Mouse (Mus musculus) left cerebral cortex, postnatal 10 days (tissue): ENCODE measurements around the gene Ahr. TPM values are rescaled to one million over a fixed set of nuclear protein-coding genes. Genes with fewer than 3 reads are reported as not detected.

ENCODE experiments used
- DNase-seq, 2 experiments: peaks; one replicate each; pipeline ENCODE4 v3.0.0; 2021 to 2022; ENCODE audit warnings: low spot score in 2 of 2, mixed read lengths in 1 of 2; ENCODE audit errors: extremely low spot score in 1 of 2
- intact Hi-C: fragments of 180-260 bp; cut with DNase I; formaldehyde crosslinking; loops from one replicate; pipeline ENCODE4 v1.15.1; 2025
- total RNA-seq, 2 experiments: library from RNA; stranded (reverse); gene quantifications; 2 replicates each; pipeline ENCODE4 v1.2.3; 2021

Gene Ahr
- total RNA-seq, 2 experiments from 2014 or later, result 10.3 to 14.0 TPM

DNA sequence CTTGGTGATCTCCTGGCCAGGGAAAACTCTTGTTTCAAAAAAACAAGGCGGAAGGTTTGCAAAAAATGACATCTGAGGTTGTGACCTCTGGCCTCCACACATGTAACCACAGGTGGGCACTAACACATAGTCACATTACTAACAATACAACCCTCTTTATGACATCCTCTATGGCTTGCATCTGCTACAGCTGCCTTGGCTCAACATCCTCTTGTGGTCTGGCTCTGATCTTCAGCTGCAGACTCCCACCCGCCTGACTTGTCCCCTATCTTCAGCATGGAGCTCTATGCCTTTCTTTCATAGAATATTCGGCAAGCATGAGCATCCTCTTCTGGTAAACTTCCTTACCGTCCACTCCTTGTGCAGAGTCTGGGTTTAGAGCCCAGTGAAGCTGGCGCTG lies 24.1 kb downstream of the Ahr start:
- intact Hi-C loops, result no loop called here

DNA sequence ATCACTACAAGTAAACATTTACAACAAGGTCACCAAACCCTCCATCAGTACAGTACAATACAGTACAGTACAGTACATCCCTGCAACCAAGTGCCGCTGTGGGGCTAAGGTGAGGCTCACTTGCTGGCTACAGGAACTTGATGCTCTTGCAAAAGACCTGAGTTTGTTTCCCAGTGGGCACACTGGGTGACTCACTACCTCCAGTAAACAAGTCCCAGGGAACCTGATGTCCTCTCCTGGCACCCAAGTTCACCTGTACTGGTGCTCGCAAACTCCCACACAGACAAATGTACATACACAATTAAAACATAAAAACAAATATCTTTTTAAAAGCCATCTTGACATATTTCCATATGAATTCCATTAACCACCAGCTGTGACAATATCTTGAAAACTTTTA lies 28.5 kb downstream of the Ahr start:
- DNase-seq, result no peak
- intact Hi-C loops, result no loop called here

More for the DNA sequence above, 24.1 kb downstream of the Ahr start:
- DNase-seq, result no peak

DNA sequence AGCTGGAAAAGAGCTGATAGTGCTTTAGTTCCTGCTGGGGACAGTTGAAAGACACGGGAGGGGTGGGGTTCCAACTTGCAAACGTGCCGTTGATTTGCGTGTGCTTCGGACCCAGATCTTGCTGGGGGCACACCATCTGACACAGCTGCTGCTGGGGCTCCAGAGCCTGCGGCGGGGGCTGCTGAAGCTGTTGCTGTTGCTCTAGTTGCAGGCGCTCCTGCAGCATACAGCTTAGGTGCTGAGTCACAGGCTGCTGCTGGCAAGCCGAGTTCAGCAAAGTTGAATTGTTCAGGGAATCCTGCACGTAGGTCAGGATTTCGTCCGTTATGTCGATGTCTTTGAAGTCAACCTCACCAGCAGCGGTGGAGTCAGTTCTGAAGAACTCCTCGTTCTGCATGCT lies 30.8 kb downstream of the Ahr start:
- DNase-seq, result no peak
- intact Hi-C loops, result no loop called here

DNA sequence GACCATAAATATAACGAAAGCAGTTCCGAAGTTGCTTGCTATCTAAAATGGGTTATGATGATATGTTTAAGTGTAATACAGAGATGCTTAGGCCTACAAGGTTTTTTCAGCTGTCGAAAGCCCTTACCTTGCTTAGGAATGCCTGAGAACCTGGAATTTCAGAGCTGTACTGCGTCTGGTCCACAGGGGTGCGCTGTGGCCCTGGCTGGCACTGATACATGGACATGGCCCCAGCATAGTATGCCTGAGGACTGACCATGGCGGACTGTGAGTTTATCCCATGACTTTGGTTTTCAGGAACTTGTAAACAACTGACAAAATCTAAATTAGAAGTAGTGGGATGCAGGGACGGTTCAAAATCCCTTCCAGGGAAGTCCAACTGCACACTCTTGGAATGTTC lies 31.3 kb downstream of the Ahr start:
- no peak for DNase-seq
- intact Hi-C loops, result no loop called here

DNA sequence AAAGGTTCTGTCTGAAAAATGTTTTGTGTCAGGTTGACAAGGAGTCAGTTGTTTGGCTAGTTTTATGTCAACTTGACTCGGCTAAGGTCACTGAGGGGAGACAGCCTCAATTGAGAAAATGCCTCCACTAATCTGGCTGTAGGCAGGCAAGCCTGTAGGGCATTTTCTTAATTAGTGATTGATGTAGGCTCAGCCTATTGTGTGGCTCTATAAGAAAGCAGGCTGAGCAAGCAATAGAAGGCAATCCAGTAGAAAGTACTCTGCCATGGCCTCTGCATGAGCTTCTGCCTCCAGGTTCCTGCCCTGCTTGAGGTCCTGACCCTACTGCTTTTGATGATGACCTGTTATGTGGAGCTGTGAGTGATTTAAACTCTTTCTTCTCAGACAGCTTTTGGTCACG lies 33.4 kb downstream of the Ahr start:
- no peak for DNase-seq
- intact Hi-C loops, result no loop called here

DNA sequence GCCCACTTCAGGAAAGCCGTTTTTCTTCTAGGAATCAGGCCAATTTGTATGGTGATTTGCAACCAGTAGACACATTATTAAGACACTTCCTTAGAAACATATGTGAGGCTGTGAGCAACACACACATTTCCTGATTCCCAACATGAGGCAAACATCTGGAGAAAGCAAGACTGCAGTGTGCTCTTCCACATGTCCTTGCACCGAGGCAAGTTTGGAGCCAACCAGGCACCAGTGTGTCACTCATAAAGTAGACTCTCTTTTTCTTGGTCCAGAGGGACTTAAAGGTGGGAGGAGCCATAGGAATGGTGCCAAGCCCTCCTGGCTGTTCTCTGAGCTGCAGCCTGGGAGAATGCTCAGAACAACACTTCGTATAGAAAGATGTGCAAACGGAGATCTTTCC lies 39.6 kb downstream of the Ahr start:
- DNase-seq, result no peak
- intact Hi-C loops, result no loop called here

DNA sequence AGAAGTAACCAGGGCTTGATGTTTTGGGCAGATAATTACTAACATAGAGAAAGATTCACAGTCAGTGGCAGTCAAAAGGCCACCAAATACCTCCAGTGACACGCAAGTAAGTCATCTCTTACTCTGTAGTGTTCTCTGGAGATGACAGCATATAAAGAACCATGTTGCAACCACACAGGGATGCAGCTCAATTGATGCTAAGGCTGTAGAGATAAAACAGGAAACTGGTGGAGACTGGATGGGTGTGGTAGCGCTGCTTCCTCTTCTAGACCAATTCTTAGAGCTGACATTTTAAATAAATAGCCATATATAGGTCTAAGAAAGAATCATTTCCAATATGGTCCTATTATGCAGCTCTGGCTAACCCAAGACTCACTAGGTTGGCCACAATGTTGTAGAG lies 54.1 kb downstream of the Ahr start:
- intact Hi-C loops, result no loop called here
- no peak for DNase-seq

DNA sequence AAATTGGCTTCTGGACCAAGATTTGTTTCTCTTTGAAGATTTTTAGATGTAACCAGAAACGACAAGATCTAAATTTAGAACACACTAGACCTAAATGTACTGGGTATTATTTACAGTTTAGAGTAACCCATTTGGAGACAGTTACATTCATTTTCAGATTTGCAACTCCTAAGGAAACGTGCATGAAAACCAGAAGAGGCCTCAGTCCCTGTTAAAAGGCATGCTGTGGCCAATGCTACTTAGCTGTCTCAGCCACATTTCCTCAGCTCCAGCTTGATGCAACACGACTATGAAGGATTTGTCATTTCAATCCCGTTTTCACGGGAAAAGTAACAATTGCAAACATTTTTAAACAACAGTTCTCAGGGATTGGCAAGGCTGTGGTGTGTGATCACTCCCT lies 55.9 kb downstream of the Ahr start:
- intact Hi-C loops, result no loop called here
- DNase-seq, result no peak

DNA sequence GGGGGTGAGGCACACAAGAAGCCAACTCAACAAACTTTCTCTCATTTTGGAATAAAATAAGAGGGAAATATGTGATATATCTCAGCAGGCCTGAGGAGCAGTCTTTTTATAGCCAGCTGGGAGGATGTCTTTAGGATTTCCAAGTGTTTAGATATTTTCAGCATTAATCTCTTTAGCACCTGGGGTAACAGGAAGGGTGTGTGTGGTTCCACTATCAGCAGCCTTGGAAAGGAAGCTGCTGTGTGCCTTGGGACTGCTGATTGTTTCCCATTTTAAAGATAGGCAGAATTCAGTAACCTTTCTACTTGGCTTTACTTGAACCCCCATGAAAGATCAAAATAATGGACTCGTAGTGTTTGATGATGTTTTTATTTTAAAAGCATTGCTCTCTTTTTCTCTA lies 71.4 kb downstream of the Ahr start:
- intact Hi-C loops, result no loop called here
- DNase-seq, result no peak

DNA sequence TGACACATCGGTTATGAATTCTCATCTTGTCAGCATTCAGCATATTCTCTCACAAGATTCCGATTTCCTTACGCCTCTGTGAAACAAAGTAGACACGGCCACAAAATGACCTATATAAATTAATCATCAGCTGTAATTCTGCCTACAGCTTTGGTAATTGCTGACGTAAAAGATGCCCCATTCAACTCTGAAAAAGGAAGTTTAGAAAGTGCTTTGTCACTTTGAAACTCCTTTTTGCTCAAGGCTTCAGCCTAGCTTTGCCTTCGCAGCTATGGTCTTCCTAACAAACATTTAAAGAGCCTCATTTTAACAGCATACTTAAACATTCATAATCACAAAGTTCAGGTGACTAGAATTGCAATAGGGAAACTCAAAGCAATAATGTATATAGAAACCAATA lies 72.2 kb downstream of the Ahr start:
- no peak for DNase-seq
- intact Hi-C loops, result no loop called here

DNA sequence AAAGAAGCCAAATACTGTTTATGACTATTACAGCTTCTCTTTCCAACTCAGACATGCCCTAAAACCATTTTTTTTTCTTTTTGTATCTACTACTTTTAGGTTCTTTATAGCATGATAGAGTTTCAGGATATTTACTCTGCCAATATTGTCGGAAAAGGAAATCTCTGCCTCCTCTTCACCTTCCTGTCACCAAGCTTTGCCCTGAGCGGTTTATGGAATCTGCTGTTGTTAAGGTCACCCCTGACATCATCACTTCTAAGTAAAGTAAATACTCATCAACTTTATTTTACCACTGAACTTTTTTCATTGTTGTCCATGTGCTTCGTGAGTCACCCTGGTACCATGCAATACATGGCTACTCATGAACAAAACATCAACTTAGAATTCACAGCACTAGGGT lies 75.2 kb downstream of the Ahr start:
- no peak for DNase-seq
- intact Hi-C loops, result no loop called here
